Comparison of ENCODE assay signal across 20 mouse cellular contexts in the genomic region with DNA sequence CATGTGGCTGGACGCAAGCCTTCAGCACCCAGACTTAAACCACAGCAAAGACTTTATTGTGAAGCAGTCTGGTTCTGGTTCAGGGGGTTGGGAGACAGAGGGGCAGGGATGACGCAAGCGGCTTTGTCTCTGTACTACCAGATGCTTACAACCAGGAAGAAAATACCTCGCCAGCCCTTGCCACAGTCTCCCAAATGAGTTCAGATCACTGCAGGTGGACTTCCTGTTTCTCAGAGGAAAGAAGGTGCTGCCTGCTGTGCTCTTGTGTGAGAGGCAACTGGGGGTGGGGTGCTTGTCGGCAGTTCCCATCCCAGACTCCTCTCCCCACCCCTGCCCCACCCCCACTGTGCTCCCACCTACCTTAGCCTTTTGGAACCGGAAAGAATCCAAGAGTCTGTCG. TPM values are rescaled to one million over a fixed set of nuclear protein-coding genes. Genes with fewer than 3 reads are reported as not detected.
DNase-seq lines count a peak whose midpoint lies in the region; ATAC-seq lines count a peak whose summit lies in the region.
"Had no signal": no experiment of that assay in that cellular context is flagged by ENCODE, and none has a peak within 500 bp of the region (broad histone marks: within the 10 kb centered on the region; RNA-seq: fewer than 3 reads in every experiment).

No protein-coding gene starts in this region.

- no peaks in the 10 kb centered on the region for H3K36me3 ChIP-seq in embryonic facial prominence, embryonic 13.5 days
- no peaks in the 10 kb centered on the region for H3K36me3 ChIP-seq in embryonic facial prominence, embryonic 10.5 days (replicated peaks)
- no peaks in the 10 kb centered on the region; the same call in 1 of the 2 replicates for H3K36me3 ChIP-seq in splenic B cell, adult 2 months (ENCODE audit: control insufficient read depth, insufficient read depth, low read length, poor library complexity, severe bottlenecking)
- H3K36me3 ChIP-seq: midbrain, embryonic 13.5 days had no signal

- H3K4me2 ChIP-seq in embryonic facial prominence, embryonic 13.5 days: peak overlapping the region; percentile 7; the same call in 1 of the 2 replicates
- H3K4me2 ChIP-seq: forebrain, embryonic 13.5 days; midbrain, embryonic 13.5 days had no signal

- no peak overlapping the region for H3K27ac ChIP-seq in embryonic facial prominence, embryonic 13.5 days
- no peak overlapping the region for H3K27ac ChIP-seq in embryonic facial prominence, embryonic 10.5 days (replicated peaks)
- H3K27ac ChIP-seq: forebrain, embryonic 13.5 days; kidney, postnatal 0 days; liver, embryonic 14.5 days; midbrain, embryonic 13.5 days had no signal

- no peaks in the 10 kb centered on the region for H3K9me3 ChIP-seq in embryonic facial prominence, embryonic 13.5 days
- no peaks in the 10 kb centered on the region for H3K9me3 ChIP-seq in embryonic facial prominence, embryonic 10.5 days
- H3K9me3 ChIP-seq: forebrain, embryonic 13.5 days; midbrain, embryonic 13.5 days had no signal

- H3K9ac ChIP-seq in embryonic facial prominence, embryonic 13.5 days: no peak overlapping the region
- H3K9ac ChIP-seq: forebrain, embryonic 13.5 days; liver, embryonic 14.5 days; midbrain, embryonic 13.5 days had no signal

- H3K27me3 ChIP-seq in embryonic facial prominence, embryonic 13.5 days: no peaks in the 10 kb centered on the region
- no peaks in the 10 kb centered on the region for H3K27me3 ChIP-seq in embryonic facial prominence, embryonic 10.5 days (replicated peaks; ENCODE audit: low read depth, poor library complexity, severe bottlenecking)
- H3K27me3 ChIP-seq in splenic B cell, adult 2 months (ENCODE audit: control insufficient read depth, insufficient read depth, low read length, poor library complexity, severe bottlenecking): no peaks in the 10 kb centered on the region
- H3K27me3 ChIP-seq: forebrain, embryonic 13.5 days; midbrain, embryonic 13.5 days had no signal

- peaks cover 13% of the 10 kb centered on the region for H3K4me1 ChIP-seq in embryonic facial prominence, embryonic 13.5 days
- peaks cover 36% of the 10 kb centered on the region for H3K4me1 ChIP-seq in embryonic facial prominence, embryonic 10.5 days
- H3K4me1 ChIP-seq: forebrain, embryonic 13.5 days; midbrain, embryonic 13.5 days had no signal

- no peak overlapping the region for H3K4me3 ChIP-seq in embryonic facial prominence, embryonic 13.5 days
- H3K4me3 ChIP-seq in embryonic facial prominence, embryonic 10.5 days: no peak overlapping the region
- H3K4me3 ChIP-seq: forebrain, embryonic 13.5 days; midbrain, embryonic 13.5 days had no signal

- no peak for DNase-seq in embryonic facial prominence, embryonic 10.5 days (ENCODE audit: low spot score)
- DNase-seq in B cell, adult 2 months: peak; percentile 69 to 73
- peak; percentile 76 for DNase-seq in T-cell, adult 2 months (ENCODE audit: low spot score)
- peak; percentile 70 for DNase-seq in splenic B cell, adult 2 months (ENCODE audit: low read depth, low spot score)
- no peak for DNase-seq in right cerebral cortex, postnatal 10 days (ENCODE audit: low spot score in 2 of 2)
- DNase-seq in ovary, postnatal 10 days (ENCODE audit: low spot score): no peak
- DNase-seq in ovary, postnatal 14 days (ENCODE audit: low spot score): no peak
- DNase-seq: adrenal gland, postnatal 25 days; cerebellum, postnatal 25 days; gastrocnemius, postnatal 10 days; heart, postnatal 4 days; left cerebral cortex, postnatal 4 days; lung, postnatal 10 days had no signal

- no peak for ATAC-seq in embryonic facial prominence, embryonic 13.5 days (ENCODE audit: insufficient number of reproducible peaks, insufficient read depth, low FRiP score, low TSS enrichment, low read depth)
- ATAC-seq: forebrain, embryonic 13.5 days; inflammation-experienced regulatory T-cells, adult 6 months; midbrain, embryonic 13.5 days had no signal

- 36% methylated on average over 7 of the region's 7 CpGs for WGBS in embryonic facial prominence, embryonic 13.5 days
- 35% methylated on average over 7 of the region's 7 CpGs for WGBS in embryonic facial prominence, embryonic 10.5 days

RNA-seq across cellular contexts. Expression of gene Cryaa, which starts 56.9 kb away (rescaled TPM):
- 1.9 TPM in 1 of 2 replicates, not detected in the other for polyA plus RNA-seq in embryonic facial prominence, embryonic 13.5 days (2015; fragmentation: Nextera tagmentation; extraction: Ambion mirVana)
- polyA plus RNA-seq in embryonic facial prominence, embryonic 10.5 days (2016; fragmentation: Nextera tagmentation; extraction: Ambion mirVana): 0.77 TPM in 1 of 2 replicates, not detected in the other
- polyA plus RNA-seq: forebrain, embryonic 13.5 days; inflammation-experienced regulatory T-cells, adult 6 months; liver, embryonic 14.5 days; midbrain, embryonic 13.5 days; small intestine, adult 2 months had no signal

Comparison
In these comparisons a context has a peak if more than half of its experiments do, and no peak if none do; other contexts are left out.
1. DNase-seq: peak in B cell, adult 2 months (2 of 2), T-cell, adult 2 months (single experiment) and splenic B cell, adult 2 months (single experiment); none in embryonic facial prominence, embryonic 10.5 days (single experiment), right cerebral cortex, postnatal 10 days (0 of 2), ovary, postnatal 10 days (single experiment) and ovary, postnatal 14 days (single experiment).